Mouse (Mus musculus) heart, embryonic 12.5 days (tissue): ENCODE data around the gene Slc29a1. TPM values are rescaled to one million over a fixed set of nuclear protein-coding genes. Genes with fewer than 3 reads are reported as not detected.

Experiments
- ATAC-seq: fragments of 200-750 bp; cut with Nextera tagmentation; 2 replicates; pipeline ENCODE4 v1.8.0; 2017; ENCODE audit warnings: moderate TSS enrichment, moderate library complexity; ENCODE audit not compliant: insufficient number of reproducible peaks, low FRiP score
- H3K27ac ChIP-seq: fragments of 300-500 bp; sonication (generic); 2 replicates; pipeline ENCODE4 v1.5.1; 2016; ENCODE audit warnings: mild to moderate bottlenecking, moderate library complexity; ENCODE audit not compliant: poor library complexity, severe bottlenecking
- H3K27me3 ChIP-seq: fragments of 300-500 bp; sonication (generic); replicated peaks from 2 replicates; pipeline ENCODE4 v1.6.1; 2016; ENCODE audit warnings: mild to moderate bottlenecking, moderate library complexity
- H3K36me3 ChIP-seq: fragments of 300-500 bp; sonication (generic); 2 replicates; pipeline ENCODE4 v1.6.1; 2016; ENCODE audit warnings: mild to moderate bottlenecking, moderate library complexity
- H3K4me1 ChIP-seq: fragments of 300-500 bp; sonication (generic); replicated peaks from 2 replicates; pipeline ENCODE4 v1.6.1; 2016; ENCODE audit warnings: mild to moderate bottlenecking
- H3K4me2 ChIP-seq: fragments of 300-500 bp; sonication (generic); 2 replicates; pipeline ENCODE4 v1.6.1; 2016; ENCODE audit warnings: mild to moderate bottlenecking, moderate library complexity
- H3K4me3 ChIP-seq: fragments of 300-500 bp; sonication (generic); 2 replicates; pipeline ENCODE4 v1.5.1; 2016; ENCODE audit warnings: mild to moderate bottlenecking
- H3K9ac ChIP-seq: fragments of 300-500 bp; sonication (generic); 2 replicates; pipeline ENCODE4 v1.6.1; 2016; ENCODE audit warnings: mild to moderate bottlenecking, moderate library complexity
- H3K9me3 ChIP-seq: fragments of 300-500 bp; sonication (generic); replicated peaks from 2 replicates; pipeline ENCODE4 v1.6.1; 2016; ENCODE audit warnings: mild to moderate bottlenecking, moderate library complexity
- WGBS: fragments of 180-500 bp; shearing (Covaris S2); methylation state at CpG from one replicate; pipeline ENCODE4 v1.1.7; 2016; 5-methylcytosine and 5-hydroxymethylcytosine counted together
- polyA plus RNA-seq: library from polyadenylated mRNA; unstranded; fragments of >200 nt; fragmentation: Nextera tagmentation; extraction: Ambion mirVana; gene quantifications from 2 replicates; pipeline ENCODE4 v1.2.1, GENCODE M21; 2016

The Slc29a1 gene
- 68.3 and 74.1 TPM in 2 replicates for polyA plus RNA-seq

DNA sequence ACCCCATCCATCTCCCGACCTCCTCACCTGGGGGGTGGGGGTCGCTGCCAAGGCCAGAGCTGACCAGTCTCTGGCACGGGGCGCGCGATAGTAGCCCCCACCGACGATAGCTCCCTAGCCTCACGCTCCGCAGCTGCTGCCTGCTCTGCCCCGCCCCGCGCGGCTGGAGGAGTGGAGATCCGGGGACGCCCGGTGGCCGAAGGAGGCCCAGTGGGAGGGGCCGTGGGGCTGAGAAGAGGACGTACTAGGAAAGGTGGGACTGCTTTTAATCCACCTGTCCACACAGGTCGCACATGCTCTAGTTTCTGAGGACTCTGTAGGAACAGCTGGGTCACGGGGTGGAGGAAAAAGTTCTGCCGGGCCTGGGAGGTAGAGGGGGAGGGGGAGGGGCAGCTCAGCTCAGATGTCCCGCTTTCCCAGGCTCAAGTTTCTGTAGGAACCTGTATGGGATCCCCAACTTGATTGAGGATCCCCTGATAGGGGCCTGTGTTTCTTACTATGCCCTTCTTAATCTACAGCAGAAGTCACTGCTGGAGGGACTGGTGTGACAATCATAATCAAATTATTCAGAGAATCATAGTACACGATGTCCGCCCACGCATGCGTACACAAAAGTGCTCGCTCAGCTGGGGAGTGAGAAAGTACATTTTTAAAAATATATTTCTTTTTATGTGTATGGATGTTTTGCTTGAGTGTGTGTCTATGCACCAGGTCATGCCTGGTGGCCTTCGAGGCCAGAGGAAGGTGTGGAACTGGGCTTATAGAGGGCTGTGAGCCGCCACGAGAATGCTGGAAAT, at the start of gene Slc29a1:
Slc29a1 (minus strand) TSS at position 161 of the 797 bp plus-strand sequence.
- Histone ChIP-seq H3K4me1 (peaks cover 59% of the 10 kb centered on the region), H3K9ac (peak within 1 kb of the TSS; percentile 68), H3K9me3 (no peaks in the 10 kb centered on the region), H3K27me3 (peaks cover 3% of the 10 kb centered on the region; the same call in 1 of the 2 replicates), H3K4me3 (peak within 1 kb of the TSS; percentile 44), H3K4me2 (peak within 1 kb of the TSS; percentile 87), H3K36me3 (no peaks in the 10 kb centered on the region), H3K27ac (no peak within 1 kb of the TSS)
- ATAC-seq: peak; percentile 45; the same call in 1 of the 2 replicates
- 18% methylated on average over 32 of the region's 32 CpGs for WGBS

GRCm38 (mm10) chr17:45644185-45644584, 44.8 kb upstream of the Slc29a1 start:
- Histone ChIP-seq H3K27me3 (no peaks in the 10 kb centered on the region), H3K4me1 (peaks cover 4% of the 10 kb centered on the region; the same call in 1 of the 2 replicates), H3K36me3 (no peaks in the 10 kb centered on the region), H3K4me2 (no peak overlapping the region), H3K27ac (no peak overlapping the region), H3K9ac (no peak overlapping the region), H3K4me3 (no peak overlapping the region), H3K9me3 (0 out of 2 replicates have a peak, but pooled peaks cover 3% of the 10 kb centered on the region)
- 91% methylated on average over 4 of the region's 4 CpGs for WGBS
- no peak for ATAC-seq

DNA sequence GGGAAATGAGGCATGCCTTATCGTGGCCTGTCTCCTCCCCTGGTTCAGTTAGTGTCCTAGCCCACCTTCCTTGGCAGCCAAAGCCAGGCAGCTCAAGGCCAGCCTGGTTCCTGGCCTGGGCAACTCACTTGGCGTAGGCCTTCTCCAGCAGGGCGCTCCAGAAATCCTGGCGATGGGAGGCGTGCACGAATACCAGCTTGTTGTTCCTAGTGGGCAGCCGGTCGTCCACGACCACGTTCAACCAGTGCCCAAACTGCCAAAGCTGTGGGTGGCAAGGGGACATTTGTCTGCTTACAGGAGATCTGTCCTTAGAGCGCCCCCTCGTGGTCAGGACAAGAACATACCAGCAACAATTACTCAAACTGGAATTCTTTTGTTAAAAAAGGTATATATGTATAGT, 43.3 kb upstream of the Slc29a1 start:
- Histone ChIP-seq H3K4me3 (no peak overlapping the region), H3K27me3 (no peaks in the 10 kb centered on the region), H3K4me2 (no peak overlapping the region), H3K27ac (no peak overlapping the region), H3K9ac (no peak overlapping the region), H3K4me1 (peaks cover 4% of the 10 kb centered on the region; the same call in 1 of the 2 replicates), H3K36me3 (no peaks in the 10 kb centered on the region), H3K9me3 (0 out of 2 replicates have a peak, but pooled peaks cover 3% of the 10 kb centered on the region)
- ATAC-seq: no peak
- 18% methylated on average over 12 of the region's 12 CpGs for WGBS

DNA sequence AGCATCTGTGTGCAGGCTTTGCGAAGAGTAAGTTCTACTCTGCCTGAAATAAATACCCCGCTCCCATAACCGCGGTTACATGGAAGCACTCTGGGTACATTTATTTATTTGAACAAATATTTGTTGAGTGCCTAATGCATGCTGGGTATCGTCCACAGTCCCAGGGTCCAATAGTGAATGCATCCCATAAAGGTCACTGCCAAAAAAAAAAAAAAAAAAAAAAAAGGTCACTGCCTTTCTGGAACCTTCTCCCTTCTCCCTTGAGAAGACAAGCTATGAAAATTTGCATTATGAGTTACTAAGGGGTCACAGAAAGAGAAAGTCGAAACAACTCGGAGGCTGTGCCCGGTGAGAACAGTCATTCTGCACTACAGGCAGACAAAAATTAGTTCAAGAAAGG, 42.6 kb upstream of the Slc29a1 start:
- Histone ChIP-seq H3K9me3 (0 out of 2 replicates have a peak, but pooled peaks cover 3% of the 10 kb centered on the region), H3K36me3 (no peaks in the 10 kb centered on the region), H3K27me3 (no peaks in the 10 kb centered on the region), H3K4me1 (peaks cover 4% of the 10 kb centered on the region; the same call in 1 of the 2 replicates), H3K4me2 (no peak overlapping the region), H3K9ac (no peak overlapping the region), H3K27ac (no peak overlapping the region), H3K4me3 (no peak overlapping the region)
- 88% methylated on average over 8 of the region's 8 CpGs for WGBS
- no peak for ATAC-seq

DNA sequence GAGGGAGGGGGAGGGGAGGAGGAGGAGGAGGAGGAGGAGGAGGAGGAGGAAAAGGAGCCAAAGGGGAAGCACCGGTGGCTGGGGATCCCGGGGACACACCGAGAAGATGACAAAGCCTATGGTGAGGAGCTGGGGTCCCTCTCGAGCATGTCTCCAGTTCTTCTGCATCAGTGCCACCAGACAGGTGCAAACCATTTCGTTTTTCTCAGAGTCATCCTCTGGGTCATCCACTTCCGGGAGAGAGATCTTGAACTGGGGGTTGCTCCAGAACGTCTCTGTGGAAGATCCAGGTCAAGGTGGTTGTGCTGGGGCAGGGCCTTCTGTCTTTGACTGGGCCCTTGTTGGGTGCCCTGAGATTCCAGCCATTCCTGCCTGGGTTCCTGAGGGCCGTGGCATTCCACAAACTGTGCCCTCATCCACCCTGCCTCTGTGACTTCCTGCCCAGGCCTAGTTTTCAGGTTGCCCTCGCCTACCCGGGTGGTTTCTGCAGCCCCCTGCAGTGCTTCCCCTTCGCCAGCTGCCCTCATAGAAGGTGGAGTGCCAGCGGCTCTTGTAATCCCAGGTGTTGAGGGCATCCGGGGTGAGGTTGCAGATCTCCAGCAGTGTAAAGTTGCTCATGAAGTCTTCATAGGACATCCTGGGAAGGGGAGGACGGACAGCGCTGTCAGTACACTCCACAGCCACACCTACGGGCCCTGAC, 39.3 kb upstream of the Slc29a1 start:
- Histone ChIP-seq H3K9ac (no peak overlapping the region), H3K4me2 (no peak overlapping the region), H3K36me3 (no peaks in the 10 kb centered on the region), H3K27ac (no peak overlapping the region), H3K27me3 (no peaks in the 10 kb centered on the region), H3K9me3 (no peaks in the 10 kb centered on the region), H3K4me1 (peaks cover 4% of the 10 kb centered on the region; the same call in 1 of the 2 replicates), H3K4me3 (no peak overlapping the region)
- ATAC-seq: no peak
- 68% methylated on average over 16 of the region's 16 CpGs for WGBS

- Histone ChIP-seq H3K9me3 (no peaks in the 10 kb centered on the region), H3K27me3 (no peaks in the 10 kb centered on the region), H3K4me1 (peaks cover 18% of the 10 kb centered on the region), H3K4me2 (no peak overlapping the region), H3K27ac (no peak overlapping the region), H3K4me3 (no peak overlapping the region), H3K9ac (no peak overlapping the region), H3K36me3 (no peaks in the 10 kb centered on the region)
- no peak for ATAC-seq
- WGBS: 72% methylated on average over 5 of the region's 5 CpGs
Measured at GRCm38 (mm10) chr17:45634033-45634432, 34.6 kb upstream of the Slc29a1 start.

GRCm38 (mm10) chr17:45631940-45632339, 32.5 kb upstream of the Slc29a1 start:
- H3K4me3 ChIP-seq: no peak overlapping the region
- no peak overlapping the region for H3K4me2 ChIP-seq
- no peak overlapping the region for H3K27ac ChIP-seq
- no peak for ATAC-seq
- no peaks in the 10 kb centered on the region for H3K27me3 ChIP-seq
- WGBS: 81% methylated on average over 6 of the region's 6 CpGs
- peaks cover 21% of the 10 kb centered on the region for H3K4me1 ChIP-seq
- H3K36me3 ChIP-seq: no peaks in the 10 kb centered on the region
- H3K9ac ChIP-seq: no peak overlapping the region
- no peaks in the 10 kb centered on the region for H3K9me3 ChIP-seq

DNA sequence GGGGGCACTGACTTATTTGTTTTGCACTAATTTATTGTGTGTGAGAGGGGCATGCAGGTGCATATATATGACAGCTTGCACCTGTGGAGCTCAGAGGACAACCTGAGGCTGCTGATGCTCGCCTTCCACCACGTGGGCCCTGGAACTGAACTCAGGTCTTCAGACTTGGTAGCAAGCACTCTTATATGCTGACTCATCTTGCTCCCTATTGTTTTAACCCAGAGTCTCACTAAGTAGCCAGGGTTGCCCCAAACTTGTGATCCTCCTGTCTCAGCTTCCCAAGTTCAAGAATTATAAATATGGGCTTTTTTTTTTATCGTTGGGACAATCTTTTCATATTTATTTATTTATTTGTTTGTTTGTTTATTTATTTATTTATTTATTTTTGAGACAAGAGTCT, 31.6 kb upstream of the Slc29a1 start:
- H3K27ac ChIP-seq: no peak overlapping the region
- no peak for ATAC-seq
- WGBS: 53% methylated on average over 3 of the region's 3 CpGs
- H3K4me3 ChIP-seq: no peak overlapping the region
- no peak overlapping the region for H3K9ac ChIP-seq
- no peaks in the 10 kb centered on the region for H3K27me3 ChIP-seq
- H3K4me2 ChIP-seq: peak overlapping the region; percentile 83; the same call in 1 of the 2 replicates
- no peaks in the 10 kb centered on the region for H3K36me3 ChIP-seq
- H3K9me3 ChIP-seq: no peaks in the 10 kb centered on the region
- H3K4me1 ChIP-seq: peaks cover 26% of the 10 kb centered on the region

GRCm38 (mm10) chr17:45629861-45630694, 30.7 kb upstream of the Slc29a1 start:
- no peaks in the 10 kb centered on the region for H3K36me3 ChIP-seq
- H3K27me3 ChIP-seq: no peaks in the 10 kb centered on the region
- peaks cover 26% of the 10 kb centered on the region for H3K4me1 ChIP-seq
- peak overlapping the region; percentile 62 for H3K9ac ChIP-seq
- peak overlapping the region; percentile 53 for H3K27ac ChIP-seq
- no peaks in the 10 kb centered on the region for H3K9me3 ChIP-seq
- peak overlapping the region; percentile 83 for H3K4me2 ChIP-seq
- WGBS: 2% methylated on average over 34 of the region's 34 CpGs
- H3K4me3 ChIP-seq: peak overlapping the region; percentile 48
- peak; percentile 69 for ATAC-seq

DNA sequence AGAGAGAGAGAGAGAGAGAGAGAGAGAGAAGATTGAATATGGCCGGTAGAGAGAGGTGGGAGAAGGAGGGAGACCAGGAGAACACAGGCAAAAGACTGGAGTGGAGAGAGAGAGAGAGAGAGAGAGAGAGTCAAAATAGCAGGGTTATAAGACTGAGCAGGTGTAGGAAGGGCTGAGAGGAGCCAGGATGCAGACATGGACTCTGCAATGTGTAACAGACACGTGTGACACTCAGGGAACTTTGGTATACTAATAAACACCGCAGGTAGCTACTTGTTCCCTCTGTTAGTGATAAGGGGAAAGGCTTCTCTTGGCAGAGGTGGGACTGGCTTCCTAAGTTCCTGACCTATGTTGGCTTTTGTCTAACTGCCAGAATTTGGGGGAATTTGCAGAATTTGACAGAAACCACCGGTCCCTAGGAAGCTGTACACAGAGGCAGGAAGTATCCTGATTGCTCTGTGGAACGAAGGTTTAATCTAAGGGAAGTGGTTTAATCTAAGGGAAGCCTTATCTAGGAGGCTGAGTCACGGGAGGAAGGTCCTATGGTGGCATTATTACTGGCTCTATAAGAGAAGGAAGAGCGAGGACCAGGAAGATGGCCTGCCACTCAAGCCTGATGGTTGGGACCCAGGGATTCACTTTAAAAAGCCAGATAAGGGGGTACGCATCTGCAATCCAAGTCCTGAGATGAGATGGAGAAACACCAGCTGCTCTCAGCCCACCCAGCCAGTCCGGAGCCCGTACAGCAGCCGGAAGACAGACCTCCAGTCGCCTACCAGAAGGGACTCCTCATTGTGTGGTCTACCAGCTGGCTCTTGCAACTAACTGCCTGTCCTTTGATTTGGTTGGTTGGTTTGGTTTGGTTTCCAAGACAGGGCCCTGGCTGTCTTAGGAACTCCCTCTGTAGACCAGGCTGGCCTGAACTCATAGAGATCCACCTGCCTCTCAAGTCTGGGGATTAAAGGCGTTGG, 29.8 kb upstream of the Slc29a1 start:
- WGBS: 45% methylated on average over 13 of the region's 13 CpGs

More for the DNA sequence above, 29.8 kb upstream of the Slc29a1 start:
- peak overlapping the region; percentile 83 for H3K4me2 ChIP-seq
- H3K9ac ChIP-seq: peak overlapping the region; percentile 62; the same call in 1 of the 2 replicates
- peak overlapping the region; percentile 53 for H3K27ac ChIP-seq
- H3K27me3 ChIP-seq: no peaks in the 10 kb centered on the region
- H3K4me1 ChIP-seq: peaks cover 26% of the 10 kb centered on the region
- peak overlapping the region; percentile 48; the same call in 1 of the 2 replicates for H3K4me3 ChIP-seq
- H3K36me3 ChIP-seq: no peaks in the 10 kb centered on the region
- peak; percentile 47; the same call in 1 of the 2 replicates for ATAC-seq
- no peaks in the 10 kb centered on the region for H3K9me3 ChIP-seq
